Mouse (Mus musculus) brain, embryonic 14.5 days (tissue): ENCODE measurements around the gene Clnk.

ENCODE experiments used
- CTCF ChIP-seq: fragments of 200-500 bp; IDR thresholded peaks from 2 replicates; pipeline ENCODE4 v1.5.1; 2012; ENCODE audit warnings: inconsistent platforms, mild to moderate bottlenecking, moderate library complexity, borderline replicate concordance; ENCODE audit not compliant: insufficient read depth, insufficient read length; ENCODE audit errors: extremely low read depth
- POLR2A ChIP-seq: fragments of 200-500 bp; IDR thresholded peaks from 2 replicates; pipeline ENCODE4 v1.6.1; 2012; ENCODE audit warnings: mild to moderate bottlenecking, inconsistent platforms, borderline replicate concordance; ENCODE audit not compliant: poor library complexity, insufficient read depth, insufficient read length, severe bottlenecking; ENCODE audit errors: extremely low read depth

GRCm38 (mm10) chr5:38812916-38813315 is 63.7 kb downstream of the Clnk start:
- no peak for TF ChIP-seq CTCF
- no peak for TF ChIP-seq POLR2A
